Mouse (Mus musculus) midbrain, embryonic 14.5 days (tissue): ENCODE measurements around the gene Mark2. TPM values are rescaled to one million over a fixed set of nuclear protein-coding genes. Genes with fewer than 3 reads are reported as not detected.
A peak's percentile ranks its signal among the peaks of the same experiment; 100 is the strongest.

Experiments
- ATAC-seq: fragments of 200-750 bp; cut with Nextera tagmentation; 2 replicates; pipeline ENCODE4 v1.8.0; 2017; ENCODE audit warnings: moderate number of reproducible peaks, moderate library complexity; ENCODE audit not compliant: low FRiP score, low TSS enrichment
- DNase-seq: peaks from one replicate; pipeline ENCODE4 v3.0.0-alpha.2; 2015
- H3K27ac ChIP-seq: fragments of 300-500 bp; sonication (generic); replicated peaks from 2 replicates; pipeline ENCODE4 v1.5.1; 2014; ENCODE audit warnings: mild to moderate bottlenecking, low read depth, low read length, moderate library complexity
- H3K27me3 ChIP-seq: fragments of 300-500 bp; sonication (generic); 2 replicates; pipeline ENCODE4 v1.6.1; 2014; ENCODE audit warnings: low read length, control low read depth, mixed read lengths; ENCODE audit not compliant: control insufficient read depth, insufficient read depth
- H3K36me3 ChIP-seq: fragments of 300-500 bp; sonication (generic); 2 replicates; pipeline ENCODE4 v1.6.1; 2014; ENCODE audit warnings: low read length, control low read depth; ENCODE audit not compliant: control insufficient read depth, insufficient read depth
- H3K4me1 ChIP-seq: fragments of 300-500 bp; sonication (generic); 2 replicates; pipeline ENCODE4 v1.6.1; 2014; ENCODE audit warnings: mild to moderate bottlenecking, antibody characterized with exemption, low read length, control low read depth; ENCODE audit not compliant: control insufficient read depth, insufficient read depth
- H3K4me2 ChIP-seq: fragments of 300-500 bp; sonication (generic); 2 replicates; pipeline ENCODE4 v1.6.1; 2014; ENCODE audit warnings: mild to moderate bottlenecking, low read length, moderate library complexity
- H3K4me3 ChIP-seq: fragments of 300-500 bp; sonication (generic); replicated peaks from 2 replicates; pipeline ENCODE4 v1.5.1; 2014; ENCODE audit warnings: low read depth, low read length
- H3K9ac ChIP-seq: fragments of 300-500 bp; sonication (generic); replicated peaks from 2 replicates; pipeline ENCODE4 v1.6.1; 2014; ENCODE audit warnings: mild to moderate bottlenecking, low read length, moderate library complexity
- H3K9me3 ChIP-seq: fragments of 300-500 bp; sonication (generic); 2 replicates; pipeline ENCODE4 v1.6.1; 2016; ENCODE audit warnings: low read length, control low read depth, mixed read lengths; ENCODE audit not compliant: control insufficient read depth
- WGBS: fragments of 180-500 bp; shearing (Covaris S2); extraction: QIAGEN DNeasy Blood & Tissue Kit; methylation state at CpG from one replicate; pipeline ENCODE4 v1.1.7; 2014; 5-methylcytosine and 5-hydroxymethylcytosine counted together
- polyA plus RNA-seq: library from polyadenylated mRNA; unstranded; fragments of >200 nt; fragmentation: Nextera tagmentation; extraction: Ambion mirVana; gene quantifications from 2 replicates; pipeline ENCODE4 v1.2.1, GENCODE M21; 2014

Mark2 gene
- 48.4 and 55.0 TPM in 2 replicates for polyA plus RNA-seq

DNA sequence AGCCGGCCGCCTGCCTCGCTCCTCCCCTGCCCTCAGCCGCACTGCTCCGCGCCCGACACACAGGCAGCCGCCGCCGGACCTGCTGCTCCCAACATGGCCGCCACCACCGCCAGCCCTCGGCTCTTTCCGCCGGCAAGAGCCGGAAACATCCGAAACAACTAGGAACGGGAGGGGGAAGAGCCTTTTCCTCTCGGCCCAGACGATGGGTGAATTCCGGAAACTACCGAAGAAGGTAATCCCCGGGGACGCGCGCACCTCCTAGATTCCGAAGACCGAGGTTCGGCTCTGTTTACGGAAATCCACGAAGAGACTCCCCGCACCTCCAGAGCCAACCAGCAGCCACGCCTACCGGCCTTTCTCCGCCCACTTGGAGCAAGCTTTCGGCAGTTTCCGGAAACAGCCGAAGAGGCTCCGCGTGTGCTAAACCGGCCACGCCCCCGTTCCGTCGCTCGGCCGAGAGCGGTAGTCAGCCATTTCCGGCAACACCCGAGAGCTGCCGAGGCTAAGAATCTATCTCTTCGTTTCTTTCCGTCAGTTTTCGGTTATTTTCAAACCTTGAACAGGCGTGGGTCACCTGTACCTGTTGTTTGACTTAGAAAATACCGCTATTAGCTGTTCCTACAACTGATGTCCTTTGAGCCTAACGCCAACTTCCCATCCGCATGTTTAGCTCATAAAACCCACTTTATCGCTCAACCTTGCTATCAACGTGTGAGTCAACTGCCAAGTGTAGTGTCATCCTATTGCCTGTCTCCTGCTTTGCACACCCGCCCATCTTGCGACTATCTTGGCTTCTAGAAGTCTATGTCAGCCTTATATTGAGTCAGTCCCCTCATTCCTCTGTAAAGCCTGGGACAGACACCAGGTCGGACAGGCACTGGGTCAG, at the start of gene Mark2:
Mark2 (minus strand) TSS at position 349 of the 886 bp plus-strand sequence.
- Histone ChIP-seq H3K36me3 (no peaks in the 10 kb centered on the region), H3K4me2 (peak within 1 kb of the TSS; percentile 88), H3K9ac (peak within 1 kb of the TSS; percentile 88), H3K4me1 (peaks cover 28% of the 10 kb centered on the region), H3K27me3 (no peaks in the 10 kb centered on the region), H3K9me3 (no peaks in the 10 kb centered on the region), H3K27ac (peak within 1 kb of the TSS; percentile 86), H3K4me3 (peak within 1 kb of the TSS; percentile 82)
- DNase-seq = peak; percentile 100
- peak; percentile 94 for ATAC-seq
- WGBS = 2% methylated on average over 63 of the region's 63 CpGs

- H3K27ac ChIP-seq = no peak overlapping the region
- no peaks in the 10 kb centered on the region for H3K9me3 ChIP-seq
- ATAC-seq = no peak
- H3K4me1 ChIP-seq = peaks cover 6% of the 10 kb centered on the region
- H3K36me3 ChIP-seq = no peaks in the 10 kb centered on the region
- H3K4me2 ChIP-seq = no peak overlapping the region
- WGBS = 91% methylated on average over 6 of the region's 6 CpGs
- H3K9ac ChIP-seq = no peak overlapping the region
- DNase-seq = no peak
- H3K4me3 ChIP-seq = no peak overlapping the region
- no peaks in the 10 kb centered on the region for H3K27me3 ChIP-seq
Observed at GRCm38 (mm10) chr19:7388488-7388887, 46.8 kb upstream of the Mark2 start.

DNA sequence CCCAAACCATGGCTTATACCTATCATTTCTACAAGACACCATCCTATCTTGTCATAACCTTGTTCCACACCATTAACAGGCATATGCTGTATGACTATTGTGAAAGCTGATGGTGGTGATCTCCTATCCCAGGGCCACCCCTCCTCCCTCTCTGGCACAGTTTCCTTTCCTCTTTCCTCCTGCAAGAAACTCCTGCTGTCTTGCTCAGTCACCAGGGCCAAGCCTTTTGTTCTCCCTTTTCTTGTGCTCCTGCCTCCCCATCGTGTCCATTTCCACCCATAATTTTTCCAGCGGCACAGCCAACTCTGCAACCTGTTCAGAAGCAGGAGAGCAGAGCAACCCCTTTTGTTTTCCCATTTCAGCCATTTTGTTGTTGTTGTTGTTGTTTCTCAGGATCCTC, 44.4 kb upstream of the Mark2 start:
- no peaks in the 10 kb centered on the region for H3K36me3 ChIP-seq
- H3K9me3 ChIP-seq = no peaks in the 10 kb centered on the region
- no peak overlapping the region for H3K4me2 ChIP-seq
- WGBS = 39% methylated on average over 2 of the region's 2 CpGs
- H3K27me3 ChIP-seq = no peaks in the 10 kb centered on the region
- H3K27ac ChIP-seq = no peak overlapping the region
- ATAC-seq = no peak
- no peak overlapping the region for H3K4me3 ChIP-seq
- H3K4me1 ChIP-seq = peaks cover 14% of the 10 kb centered on the region
- H3K9ac ChIP-seq = no peak overlapping the region
- no peak for DNase-seq

DNA sequence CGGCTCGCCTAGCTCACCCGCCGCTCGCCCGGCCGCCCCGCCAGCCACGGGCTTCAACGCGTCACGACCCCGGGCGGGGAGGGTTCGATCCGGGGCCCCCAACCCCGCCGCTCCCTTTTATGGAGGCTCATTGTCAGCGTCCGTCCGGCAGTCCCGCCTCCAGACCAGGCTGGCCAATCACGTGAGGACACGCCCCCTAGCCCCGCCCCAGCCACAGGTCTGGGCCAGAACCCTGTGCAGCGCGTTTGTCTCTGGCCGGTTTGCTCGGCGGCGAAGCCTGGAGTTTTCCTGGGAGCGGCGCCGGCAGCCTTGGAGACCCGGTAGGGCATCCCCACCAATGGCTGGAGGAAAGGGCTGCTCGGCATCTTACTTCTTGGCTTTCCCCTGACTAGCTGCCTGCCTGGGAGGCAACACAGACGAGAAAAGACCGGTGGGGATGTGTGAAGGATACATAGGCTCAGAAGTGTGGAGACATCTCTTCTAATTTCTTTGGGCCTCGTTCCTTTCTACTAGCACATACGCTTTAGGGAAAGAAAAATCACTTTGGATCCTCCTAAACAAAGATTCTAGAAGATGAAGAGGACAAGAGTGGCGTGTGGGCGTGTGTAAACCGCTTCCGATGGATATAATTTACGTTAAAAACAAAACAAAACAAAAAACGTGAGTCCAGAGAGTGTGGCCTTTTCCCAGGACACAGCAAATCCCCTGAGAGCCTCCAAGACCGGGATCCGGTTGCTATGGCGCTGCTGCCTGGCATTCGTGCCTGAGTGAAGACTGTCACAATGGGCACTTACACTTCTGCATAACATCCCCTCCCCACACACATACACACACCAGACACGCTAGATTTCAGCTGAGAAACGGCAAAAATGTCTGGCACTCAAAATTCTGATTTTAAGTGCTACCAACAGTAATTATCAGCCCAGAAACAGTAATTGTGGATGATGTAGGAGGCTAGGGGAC, 41.5 kb upstream of the Mark2 start, which contains the start of gene Spindoc:
Spindoc (minus strand) TSS at position 92 of the 963 bp plus-strand sequence.
- H3K4me1 ChIP-seq = peaks cover 28% of the 10 kb centered on the region
- peak within 1 kb of the TSS; percentile 92 for H3K27ac ChIP-seq
- ATAC-seq = peak; percentile 99
- H3K36me3 ChIP-seq = no peaks in the 10 kb centered on the region
- H3K9ac ChIP-seq = peak within 1 kb of the TSS; percentile 95
- peak within 1 kb of the TSS; percentile 83 for H3K4me2 ChIP-seq
- no peaks in the 10 kb centered on the region for H3K9me3 ChIP-seq
- H3K4me3 ChIP-seq = peak within 1 kb of the TSS; percentile 85
- DNase-seq = peak; percentile 98
- under 1% methylated on average over 52 of the region's 52 CpGs for WGBS
- no peaks in the 10 kb centered on the region for H3K27me3 ChIP-seq

DNA sequence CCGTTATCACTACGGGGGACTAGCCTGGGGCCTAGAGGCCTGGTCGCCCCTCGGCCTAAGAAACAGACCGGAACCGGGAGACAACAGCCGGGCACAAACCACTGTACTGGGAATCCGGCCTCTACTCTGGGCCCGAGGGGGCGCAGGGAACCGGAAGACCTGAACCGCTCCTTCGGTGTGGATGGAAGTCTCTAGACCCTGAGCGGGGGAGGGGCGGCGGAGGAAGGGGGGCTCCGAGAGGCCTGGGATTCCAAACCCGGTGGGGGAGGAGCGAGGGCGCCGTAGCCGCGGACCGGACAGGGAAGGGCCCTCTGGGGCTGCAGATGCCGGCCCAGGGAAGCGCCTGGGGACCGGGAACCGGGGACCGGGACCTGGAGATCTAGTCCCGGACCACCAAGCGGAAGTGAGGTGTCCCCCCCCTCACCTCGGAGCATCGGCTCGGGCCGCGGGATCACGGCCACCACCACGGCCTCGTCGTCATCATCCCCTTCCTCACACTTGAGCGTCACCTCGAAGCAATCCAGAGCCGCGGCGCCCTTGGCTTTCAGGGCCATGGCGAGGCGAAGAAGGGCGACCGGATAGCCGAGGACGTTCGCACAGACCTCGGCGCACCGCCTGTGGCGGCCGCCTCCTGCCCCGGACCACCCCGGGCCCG, 40.7 kb upstream of the Mark2 start:
- H3K9ac ChIP-seq = peak overlapping the region; percentile 95
- peak overlapping the region; percentile 92 for H3K27ac ChIP-seq
- no peaks in the 10 kb centered on the region for H3K9me3 ChIP-seq
- H3K4me1 ChIP-seq = peaks cover 28% of the 10 kb centered on the region
- peak overlapping the region; percentile 85 for H3K4me3 ChIP-seq
- peak overlapping the region; percentile 83 for H3K4me2 ChIP-seq
- no peaks in the 10 kb centered on the region for H3K36me3 ChIP-seq
- DNase-seq = peak; percentile 83
- peak; percentile 63 for ATAC-seq
- WGBS = 0% methylated on average over 53 of the region's 60 CpGs
- H3K27me3 ChIP-seq = no peaks in the 10 kb centered on the region

- peak overlapping the region; percentile 83 for H3K4me2 ChIP-seq
- DNase-seq (no peak), ATAC-seq (no peak)
- H3K9ac ChIP-seq = peak overlapping the region; percentile 95
- H3K27me3 ChIP-seq = no peaks in the 10 kb centered on the region
- peaks cover 28% of the 10 kb centered on the region for H3K4me1 ChIP-seq
- under 1% methylated on average over 8 of the region's 8 CpGs for WGBS
- no peaks in the 10 kb centered on the region for H3K9me3 ChIP-seq
- peak overlapping the region; percentile 85 for H3K4me3 ChIP-seq
- 0 out of 2 replicates have a peak, but pooled peaks cover under 1% of the 10 kb centered on the region for H3K36me3 ChIP-seq
- peak overlapping the region; percentile 92 for H3K27ac ChIP-seq
Observed at GRCm38 (mm10) chr19:7381906-7382247, 40.2 kb upstream of the Mark2 start.

GRCm38 (mm10) chr19:7377639-7378038, 36.0 kb upstream of the Mark2 start:
- Histone ChIP-seq H3K4me3 (no peak overlapping the region), H3K9ac (no peak overlapping the region), H3K27me3 (no peaks in the 10 kb centered on the region), H3K4me2 (no peak overlapping the region), H3K36me3 (peaks cover 42% of the 10 kb centered on the region), H3K27ac (no peak overlapping the region), H3K4me1 (peaks cover 22% of the 10 kb centered on the region), H3K9me3 (no peaks in the 10 kb centered on the region)
- ATAC-seq = no peak
- WGBS = 80% methylated on average over 2 of the region's 2 CpGs
- DNase-seq = no peak

DNA sequence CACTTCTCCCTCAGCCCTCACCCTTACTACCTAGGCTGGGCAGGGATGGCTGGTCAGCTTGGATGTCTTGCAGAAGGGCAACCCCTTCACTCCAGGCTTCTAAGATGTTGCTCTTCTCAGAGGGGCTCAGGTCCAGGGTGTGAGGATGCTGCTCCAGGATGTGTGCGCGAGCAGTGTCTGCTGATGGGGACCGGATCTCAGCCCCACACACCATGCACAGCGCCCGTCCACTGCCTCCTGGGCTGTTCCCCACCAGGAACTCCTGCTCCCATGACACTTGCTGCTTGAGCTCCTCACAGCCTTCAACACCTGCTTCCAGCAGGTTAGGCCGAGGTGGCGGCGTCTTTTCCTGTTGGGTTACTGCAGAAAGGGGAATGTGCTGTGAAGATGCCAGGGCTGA, 32.8 kb upstream of the Mark2 start:
- Histone ChIP-seq H3K9me3 (no peaks in the 10 kb centered on the region), H3K27ac (no peak overlapping the region), H3K9ac (no peak overlapping the region), H3K27me3 (no peaks in the 10 kb centered on the region), H3K4me2 (no peak overlapping the region), H3K4me3 (no peak overlapping the region), H3K4me1 (no peaks in the 10 kb centered on the region), H3K36me3 (peaks cover 71% of the 10 kb centered on the region)
- over 99% methylated on average over 8 of the region's 8 CpGs for WGBS
- ATAC-seq (no peak), DNase-seq (no peak)
